Mouse (Mus musculus) testis, adult 2 months (tissue): ENCODE results near the gene Gstm3.

Experiments used
- CTCF ChIP-seq: fragments of 200-500 bp; IDR thresholded peaks from 2 replicates; pipeline ENCODE4 v1.5.1; 2012; ENCODE audit warnings: low read depth, mild to moderate bottlenecking, inconsistent platforms, low read length, moderate library complexity; ENCODE audit not compliant: control insufficient read depth, insufficient read depth, insufficient replicate concordance
- POLR2A ChIP-seq: fragments of 200-500 bp; IDR thresholded peaks from 2 replicates; pipeline ENCODE4 v1.6.1; 2012; ENCODE audit warnings: low read depth, mild to moderate bottlenecking, inconsistent platforms, low read length, moderate library complexity; ENCODE audit not compliant: control insufficient read depth

DNA sequence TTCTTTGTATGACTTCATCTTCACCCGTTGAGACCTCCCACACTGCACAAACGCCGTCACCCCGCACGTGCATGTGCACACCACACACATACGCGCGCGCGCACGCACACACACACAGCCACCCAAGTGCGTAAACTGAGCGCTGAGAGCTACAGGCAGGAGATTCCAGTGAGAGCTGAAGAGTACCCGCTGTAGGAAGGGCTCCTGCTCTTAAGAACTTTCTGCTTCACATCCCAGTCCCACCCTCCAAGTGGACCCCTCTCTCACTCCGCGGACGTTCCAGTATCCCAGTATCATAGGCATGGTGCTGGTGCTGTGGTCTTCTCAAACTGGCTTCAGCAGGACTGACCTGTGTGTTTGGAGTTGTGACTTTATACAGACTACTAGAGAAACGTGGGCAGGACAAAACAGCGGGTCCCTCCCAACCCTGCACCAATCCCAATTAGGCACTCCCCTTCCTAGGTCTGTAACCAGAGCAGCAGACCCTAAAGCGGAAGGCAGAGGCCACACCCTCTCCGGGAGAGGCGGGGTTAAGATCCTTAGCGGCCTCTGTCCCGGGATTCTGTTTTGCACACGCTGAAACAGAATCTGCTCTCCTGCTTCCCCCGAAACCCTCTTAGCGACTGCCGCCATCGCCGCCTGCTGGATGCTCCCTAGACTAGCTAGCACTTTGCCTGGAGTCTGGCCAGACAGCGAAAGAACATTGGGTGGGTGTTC lies 48.5 kb upstream of the Gstm3 start, which contains the start of gene Gstm1:
- TF ChIP-seq POLR2A (peak; percentile 68), CTCF (peak; percentile 67; the same call in 1 of the 2 replicates)
